Mouse (Mus musculus): Measurements from ENCODE around the gene Unc45a. TPM values are rescaled to one million over a fixed set of nuclear protein-coding genes. Genes with fewer than 3 reads are reported as not detected.
A peak's percentile ranks its signal among the peaks of the same experiment; 100 is the strongest.
"Not testable (repeated sequence)": the region's sequence is repeated elsewhere in the genome, so short reads cannot be mapped to it uniquely, and the experiment has no call there.

The Unc45a gene
- total RNA-seq, 2 experiments from 2014 or later = 63.0 to 63.3 TPM

DNA sequence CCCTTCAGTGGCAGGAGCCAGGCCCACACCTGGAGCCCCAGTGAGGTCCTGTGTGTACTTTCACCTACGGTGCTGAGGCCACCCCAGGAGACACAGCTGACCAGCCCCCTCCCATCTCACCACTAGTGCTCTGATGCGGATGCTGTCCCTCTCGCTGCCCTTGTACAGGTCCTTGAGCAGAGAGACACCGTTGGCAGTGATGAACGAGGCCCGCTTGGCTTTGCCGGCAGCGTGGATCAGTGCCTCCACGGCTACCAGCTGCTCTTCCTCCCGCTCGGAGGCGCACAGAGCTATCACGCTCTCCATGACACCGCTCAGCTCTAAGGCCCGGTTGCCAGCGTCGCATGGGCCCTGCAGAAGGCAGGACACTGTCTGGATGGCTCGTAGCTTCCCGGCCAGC lies 9.4 kb downstream of the Unc45a start:
- intact Hi-C loops (cut with DNase I) = no loop called here
- no peak for DNase-seq

- DNase-seq = no peak
- intact Hi-C loops (cut with DNase I) = no loop called here
Measured at GRCm38 (mm10) chr7:80330278-80330677, 10.5 kb downstream of the Unc45a start.

DNA sequence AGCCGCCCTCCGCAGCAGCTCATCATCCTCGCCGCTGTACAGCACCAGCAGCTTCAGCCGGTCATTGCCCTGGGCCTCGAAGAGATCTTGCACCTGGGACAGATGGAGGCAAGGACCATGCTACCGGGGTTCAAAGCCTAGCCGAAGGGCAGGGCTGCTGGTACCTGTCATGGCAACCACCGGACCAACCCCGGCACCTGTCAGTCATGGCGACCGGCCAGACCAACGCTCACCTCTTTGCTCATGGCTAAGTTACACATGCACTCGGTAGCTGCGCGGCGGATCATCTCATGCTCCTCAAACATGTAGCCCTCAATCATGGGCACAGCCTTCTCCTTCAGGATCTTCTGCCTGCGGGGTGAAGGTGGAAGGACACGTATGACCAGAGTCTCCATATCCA lies 14.7 kb downstream of the Unc45a start:
- intact Hi-C loops (cut with DNase I) = no loop called here

DNA sequence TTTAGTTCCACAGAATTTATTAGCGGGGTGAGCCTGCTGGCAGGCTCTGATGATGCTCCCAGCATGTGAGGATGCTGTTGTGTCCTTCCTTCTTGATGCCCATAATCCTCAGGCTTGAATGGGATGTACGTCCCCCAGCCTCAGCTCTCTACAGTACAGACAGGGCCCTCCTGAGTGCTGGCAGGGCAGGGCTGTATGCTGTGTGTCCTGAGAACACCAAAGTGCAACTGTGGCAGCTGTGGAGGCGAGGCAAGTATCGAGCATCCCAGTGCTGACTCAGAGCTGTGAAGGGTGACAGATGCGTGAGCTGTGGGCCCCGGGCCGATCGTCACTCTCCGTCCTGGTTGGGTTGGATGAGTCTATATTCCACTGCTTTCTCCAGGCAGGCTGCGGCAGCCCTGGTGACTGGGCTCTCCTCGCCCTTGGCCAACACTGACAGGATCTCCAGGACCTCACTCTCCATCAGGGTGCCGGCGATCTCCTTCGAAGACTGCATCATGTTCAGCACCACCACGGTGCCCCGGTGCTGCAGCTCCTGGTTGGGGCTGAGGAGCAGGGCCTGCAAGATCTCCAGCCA lies 15.4 kb downstream of the Unc45a start:
- intact Hi-C loops (cut with DNase I) = no loop called here
- DNase-seq = no peak

More for the DNA sequence above, 14.7 kb downstream of the Unc45a start:
- no peak for DNase-seq

DNA sequence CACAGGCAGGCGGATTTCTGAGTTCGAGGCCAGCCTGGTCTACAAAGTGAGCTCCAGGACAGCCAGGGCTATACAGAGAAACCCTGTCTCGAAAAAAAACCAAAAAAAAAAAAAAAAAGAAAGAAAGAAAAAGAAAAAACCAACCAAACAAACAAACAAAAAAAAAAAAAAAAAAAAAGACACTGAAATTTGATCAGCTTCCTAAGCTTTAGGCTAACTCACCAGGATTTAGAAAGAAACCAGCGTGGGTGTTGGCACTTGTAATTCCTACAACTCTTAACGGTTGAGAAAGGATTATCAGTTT lies 16.0 kb downstream of the Unc45a start:
- DNase-seq; intact Hi-C loops (cut with DNase I): not testable (repeated sequence)

GRCm38 (mm10) chr7:80324043-80324815 lies 16.6 kb downstream of the Unc45a start, which contains the start of gene Rccd1:
TSS of gene Rccd1 (minus strand) at chr7:80324454.
- DNase-seq = peak; percentile 96
- intact Hi-C loops (cut with DNase I) = no loop called here

DNA sequence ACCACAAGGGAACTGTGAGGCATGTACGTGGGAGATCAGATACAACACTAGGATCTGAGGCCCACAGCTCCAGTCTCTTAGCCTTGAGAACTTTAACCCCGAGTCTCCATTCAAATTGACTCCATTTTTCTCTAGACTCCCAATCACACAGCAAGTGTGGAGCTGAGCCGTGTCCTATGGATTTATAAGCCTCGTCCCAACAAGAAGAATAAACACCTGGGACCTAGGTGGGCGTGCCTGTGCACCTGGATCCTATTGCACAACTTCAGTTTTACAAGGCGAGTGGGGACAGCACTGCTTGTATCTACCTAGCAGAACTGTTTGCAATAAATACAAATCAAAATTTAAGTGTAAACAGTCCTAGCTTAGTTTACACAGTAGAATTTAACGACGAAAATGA lies 17.5 kb downstream of the Unc45a start:
- DNase-seq = no peak
- intact Hi-C loops (cut with DNase I) = no loop called here

DNA sequence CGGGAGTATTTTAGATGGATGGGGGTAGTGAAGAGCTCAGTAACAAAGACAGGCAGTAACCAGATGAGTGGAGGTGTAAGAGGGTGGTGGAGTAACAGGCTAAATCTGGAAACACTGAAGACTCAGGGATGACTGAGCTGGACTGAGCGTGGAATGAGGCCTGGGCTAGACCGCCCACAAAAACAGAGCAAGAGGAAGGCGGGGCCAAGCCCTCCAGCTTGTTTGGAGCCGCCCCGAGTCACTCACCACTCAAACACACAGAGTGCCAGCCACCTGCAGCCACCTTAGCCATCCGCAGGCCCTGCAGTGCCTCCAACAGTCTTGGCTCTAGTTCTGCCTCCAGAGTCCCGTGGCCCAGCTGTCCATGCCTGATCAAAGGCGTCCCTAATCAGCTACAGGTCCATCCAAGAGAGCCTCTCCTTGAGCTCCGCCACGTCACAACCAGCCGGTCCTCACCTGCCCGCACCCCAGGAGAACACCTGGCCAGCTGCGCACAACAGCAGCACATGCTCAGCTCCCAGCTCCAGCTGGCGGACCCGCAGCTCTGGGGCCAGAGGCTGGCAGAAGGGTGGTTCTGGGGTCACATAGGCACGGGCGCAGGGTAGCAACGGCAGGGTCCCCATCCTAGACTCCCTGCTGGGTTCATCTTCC lies 20.8 kb downstream of the Unc45a start:
- intact Hi-C loops (cut with DNase I) = no loop called here
- no peak for DNase-seq

DNA sequence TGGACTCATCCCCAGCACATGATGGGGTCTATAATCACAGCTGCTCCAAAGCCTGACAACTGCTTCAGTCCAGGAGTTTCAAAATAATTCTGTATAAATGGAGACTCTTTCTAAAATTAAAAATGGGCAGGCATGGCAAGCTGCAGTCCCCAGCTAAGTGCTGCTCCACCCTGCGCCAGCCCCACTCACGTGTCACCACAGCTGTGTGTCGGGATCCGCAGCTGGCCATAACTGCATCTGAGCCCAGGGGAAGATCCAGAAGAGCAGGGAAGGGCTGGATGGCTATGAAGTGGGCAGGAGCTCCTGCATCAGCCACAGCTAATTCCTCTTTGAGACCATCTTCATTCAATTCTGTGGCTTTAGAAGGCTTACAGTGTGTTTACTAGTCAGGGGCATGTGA lies 22.1 kb downstream of the Unc45a start:
- DNase-seq = no peak
- intact Hi-C loops (cut with DNase I) = no loop called here

DNA sequence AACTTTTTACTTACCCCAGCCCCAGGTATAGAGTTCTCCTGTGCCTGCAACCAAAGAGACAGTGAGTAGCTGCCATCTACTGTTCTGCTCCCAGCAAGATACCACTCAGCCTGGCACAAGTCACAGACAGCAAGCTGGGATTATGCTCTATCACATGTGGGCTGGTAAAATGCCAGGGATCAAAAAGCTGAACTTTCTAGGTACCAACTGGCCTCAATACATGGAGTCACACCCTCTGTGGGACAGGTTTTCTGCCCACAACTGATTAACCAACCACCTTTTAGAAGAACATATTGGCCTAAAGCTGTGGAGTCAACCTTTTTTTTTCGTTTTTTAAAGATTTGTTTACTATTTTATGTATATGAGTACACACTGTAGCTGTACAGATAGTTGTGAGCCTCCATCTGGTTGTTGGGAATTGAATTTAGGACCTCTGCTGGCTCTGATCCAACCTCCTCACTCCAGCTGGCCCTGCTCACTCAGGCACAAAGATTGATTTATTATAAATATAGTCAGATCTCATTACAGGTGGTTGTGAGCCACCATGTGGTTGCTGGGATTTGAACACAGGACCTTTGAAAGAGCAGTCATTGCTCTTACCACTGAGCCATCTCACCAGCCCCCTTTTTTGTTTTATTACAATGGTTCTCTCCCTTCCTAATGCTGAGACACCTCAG lies 23.2 kb downstream of the Unc45a start:
- intact Hi-C loops (cut with DNase I) = no loop called here
- no peak for DNase-seq

- DNase-seq = no peak
- intact Hi-C loops (cut with DNase I) = no loop called here
Measured at GRCm38 (mm10) chr7:80315733-80316132, 25.1 kb downstream of the Unc45a start.

GRCm38 (mm10) chr7:80310771-80311170 lies 30.0 kb downstream of the Unc45a start:
- intact Hi-C loops (cut with DNase I) = no loop called here
- no peak for DNase-seq

DNA sequence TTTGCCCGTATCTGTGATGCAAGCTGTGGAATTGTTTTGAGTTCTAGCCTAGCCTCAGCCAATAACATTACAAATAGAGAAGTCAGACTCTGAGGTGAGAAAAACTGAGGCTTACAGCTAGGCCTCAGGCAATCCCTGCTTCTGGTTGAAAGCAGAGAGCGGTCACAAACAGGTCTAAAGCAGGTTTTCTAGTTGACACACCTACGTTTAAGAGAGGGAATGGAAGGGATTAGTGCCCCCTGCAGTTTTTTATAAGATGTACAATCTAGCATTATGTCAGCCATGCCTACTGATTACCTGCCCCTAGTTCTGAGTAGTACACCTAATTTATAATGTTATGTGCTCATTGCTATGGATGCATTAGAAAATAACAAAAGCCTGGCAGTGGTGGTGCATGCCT lies 33.0 kb downstream of the Unc45a start:
- intact Hi-C loops (cut with DNase I) = no loop called here
- DNase-seq = no peak

GRCm38 (mm10) chr7:80301522-80301921 lies 39.3 kb downstream of the Unc45a start:
- intact Hi-C loops (cut with DNase I) = no loop called here
- DNase-seq = no peak

DNA sequence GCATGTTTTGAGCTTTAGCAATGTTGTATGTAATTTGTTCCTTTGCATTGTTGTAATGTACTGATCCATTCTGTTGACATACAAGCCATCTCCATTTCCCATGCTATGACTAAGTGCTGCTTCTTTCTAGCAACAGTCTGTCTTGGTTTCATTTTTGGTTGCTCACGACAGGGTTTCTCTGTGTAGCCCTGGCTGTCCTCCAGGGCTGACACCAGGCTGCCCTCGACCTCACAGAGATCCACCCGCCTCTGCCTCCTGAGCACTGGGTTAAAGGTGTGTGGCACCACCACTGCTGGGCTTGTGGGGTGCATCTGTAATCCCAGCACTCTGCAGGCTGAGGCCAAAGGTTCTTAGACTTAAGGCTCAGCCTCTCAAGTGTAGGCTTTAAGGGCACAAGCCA lies 41.2 kb downstream of the Unc45a start:
- no peak for DNase-seq
- intact Hi-C loops (cut with DNase I) = no loop called here

DNA sequence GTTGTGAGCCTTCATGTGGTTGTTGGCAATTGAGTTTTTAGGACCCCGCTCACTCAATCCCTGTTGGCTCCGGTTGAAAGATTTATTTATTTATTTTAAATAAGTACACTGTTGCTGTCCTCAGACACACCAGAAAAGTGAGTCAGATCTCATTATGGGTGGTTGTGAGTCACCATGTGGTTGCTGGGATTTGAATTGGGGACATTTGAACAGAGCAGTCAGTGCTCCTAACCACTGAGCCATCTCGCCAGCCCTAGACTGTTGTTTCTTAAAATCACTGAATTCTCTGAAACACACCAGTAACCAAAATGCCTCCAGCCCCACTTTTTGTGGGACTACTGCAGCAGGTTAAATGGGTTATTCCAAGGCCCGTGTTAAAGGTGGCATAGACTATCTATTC lies 42.1 kb downstream of the Unc45a start:
- DNase-seq = no peak
- intact Hi-C loops (cut with DNase I) = no loop called here

- intact Hi-C loops (cut with DNase I) = no loop called here
Measured at GRCm38 (mm10) chr7:80297041-80297440, 43.8 kb downstream of the Unc45a start.

DNA sequence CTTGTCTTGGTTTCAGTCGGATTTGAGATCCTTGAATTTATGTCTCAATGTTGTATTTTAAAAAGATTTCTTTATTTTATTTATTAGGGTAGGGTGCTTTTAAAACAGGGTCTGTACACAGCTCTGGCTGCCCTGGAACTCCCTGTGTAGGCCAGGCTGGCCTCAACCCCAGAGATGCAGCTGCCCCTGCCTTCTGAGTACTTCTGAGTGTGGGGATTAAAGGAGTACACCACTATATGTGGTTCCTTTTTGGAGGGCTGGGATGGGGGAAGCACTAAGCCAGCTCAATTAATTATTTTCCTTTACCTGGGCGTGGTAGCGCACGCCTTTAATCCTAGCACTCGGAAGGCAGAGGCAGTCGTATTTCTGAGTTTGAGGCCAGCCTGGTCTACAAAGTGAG lies 44.3 kb downstream of the Unc45a start:
- no peak for DNase-seq
- intact Hi-C loops (cut with DNase I) = no loop called here

More at GRCm38 (mm10) chr7:80297041-80297440, 43.8 kb downstream of the Unc45a start:
- no peak for DNase-seq

DNA sequence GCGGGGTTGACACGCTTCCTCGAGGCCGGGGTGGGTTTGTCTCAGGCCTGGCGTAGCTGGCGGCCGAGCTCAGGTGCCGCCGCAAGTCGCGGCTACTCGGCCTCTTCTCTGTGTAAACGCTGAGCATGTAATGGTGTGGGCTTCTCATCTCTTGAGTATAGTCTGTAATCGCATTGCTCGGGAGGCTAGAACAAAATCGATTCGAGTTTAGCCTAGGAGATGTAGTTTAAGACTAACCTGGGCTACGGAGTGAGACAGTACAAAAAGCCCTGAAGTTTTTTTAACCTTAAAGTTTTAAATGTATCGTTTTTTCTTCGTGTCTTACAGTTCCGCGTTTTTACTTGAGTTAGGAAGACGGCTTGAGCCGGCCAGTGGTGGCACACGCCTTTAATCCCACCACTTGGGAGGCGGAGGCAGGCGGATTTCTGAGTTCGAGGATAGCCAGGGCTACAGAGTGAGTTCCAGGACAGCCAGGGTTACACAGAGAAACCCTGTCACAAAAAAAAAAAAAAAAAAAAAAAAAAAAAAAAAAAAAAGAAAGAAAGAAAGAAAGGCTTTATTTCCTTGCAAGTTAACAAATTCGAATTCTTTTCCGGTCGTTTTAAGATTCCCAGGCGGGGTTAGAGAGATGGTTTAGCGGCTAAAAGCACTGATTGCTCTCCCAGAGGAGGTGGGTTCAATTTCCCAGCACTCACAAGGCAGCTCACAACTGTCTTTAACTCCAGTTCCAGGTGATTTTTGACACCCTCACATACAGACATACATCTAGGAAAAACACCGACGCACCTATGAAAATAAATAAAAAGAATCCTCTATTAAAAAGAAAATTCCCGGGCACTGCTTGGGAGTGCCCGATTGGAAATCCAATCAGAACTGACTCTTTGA lies 45.8 kb downstream of the Unc45a start:
- intact Hi-C loops (cut with DNase I) = no loop called here
- DNase-seq = no peak

GRCm38 (mm10) chr7:80294062-80294763 lies 46.6 kb downstream of the Unc45a start, which contains the start of gene Prc1:
TSS of gene Prc1 (plus strand) at chr7:80294450.
- DNase-seq = peak; percentile 98
- intact Hi-C loops (cut with DNase I) = no loop called here
